Mouse (Mus musculus): ENCODE measurements around the gene Mrps25. TPM values are rescaled to one million over a fixed set of nuclear protein-coding genes. Genes with fewer than 3 reads are reported as not detected.

Gene Mrps25
- polyA plus RNA-seq, 1 experiment from 2014 or later = 89.2 TPM

DNA sequence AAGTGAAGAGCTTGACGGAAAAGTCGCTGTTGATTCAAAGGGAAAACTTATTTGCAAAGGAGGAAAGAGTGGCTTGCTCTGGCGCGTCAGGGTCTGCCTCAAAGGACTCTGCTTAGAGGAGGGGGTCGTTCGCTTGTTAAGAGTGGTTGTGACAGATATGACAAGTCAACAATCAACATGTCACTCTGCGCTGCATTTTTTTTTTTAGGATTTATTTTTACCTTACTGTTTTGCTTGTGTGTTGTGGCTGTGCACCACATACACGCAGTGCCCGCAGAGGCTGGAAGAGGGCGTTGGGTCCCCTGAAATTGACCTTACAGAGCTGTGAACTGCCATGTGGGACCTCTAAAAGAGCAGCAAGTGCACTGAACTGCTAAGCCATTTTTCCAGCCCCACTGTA lies 345 bp upstream of the Mrps25 start:
- peaks cover 14% of the 10 kb centered on the region for H3K4me1 ChIP-seq
- no peak overlapping the region for H3K27ac ChIP-seq
- peaks cover 64% of the 10 kb centered on the region for H3K36me3 ChIP-seq
- H3K4me3 ChIP-seq = peak overlapping the region; percentile 83
- peaks cover 6% of the 10 kb centered on the region; the same call in 1 of the 2 replicates for H3K9me3 ChIP-seq
- ATAC-seq (ENCODE audit: low FRiP score, low read depth) = peak; percentile 57; the same call in 1 of the 2 replicates
- H3K27me3 ChIP-seq = no peaks in the 10 kb centered on the region
- peak overlapping the region; percentile 80 for H3K4me2 ChIP-seq (replicated peaks)
- H3K9ac ChIP-seq = peak overlapping the region; percentile 83
- WGBS = 7% methylated on average over 10 of the region's 10 CpGs

DNA sequence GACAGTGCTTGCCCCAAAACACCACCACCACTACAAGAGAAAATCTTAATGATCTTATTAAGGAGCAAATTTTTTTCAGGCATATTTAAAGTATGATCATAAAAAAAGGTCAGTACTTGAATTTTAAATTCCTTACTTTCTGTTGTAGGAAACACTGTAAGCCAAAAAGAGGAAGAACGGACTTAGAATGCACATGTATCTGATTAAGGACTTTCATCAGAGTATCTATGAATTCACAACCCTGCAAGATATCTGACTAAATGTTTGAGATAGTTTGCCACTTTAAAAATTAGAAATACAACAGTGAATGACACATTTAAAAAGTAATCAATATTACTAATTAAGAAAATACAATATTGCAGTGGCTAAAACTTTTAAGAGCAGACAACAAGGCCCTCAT lies 7.4 kb downstream of the Mrps25 start:
- H3K9ac ChIP-seq = no peak overlapping the region
- no peaks in the 10 kb centered on the region for H3K27me3 ChIP-seq
- no peaks in the 10 kb centered on the region for H3K4me1 ChIP-seq
- WGBS = 85% methylated on average over 1 of the region's 1 CpGs
- H3K36me3 ChIP-seq = peaks cover 85% of the 10 kb centered on the region
- no peak overlapping the region for H3K27ac ChIP-seq
- peaks cover 13% of the 10 kb centered on the region; the same call in 1 of the 2 replicates for H3K9me3 ChIP-seq
- ATAC-seq (ENCODE audit: low FRiP score, low read depth) = no peak
- no peak overlapping the region for H3K4me2 ChIP-seq (replicated peaks)
- no peak overlapping the region for H3K4me3 ChIP-seq

DNA sequence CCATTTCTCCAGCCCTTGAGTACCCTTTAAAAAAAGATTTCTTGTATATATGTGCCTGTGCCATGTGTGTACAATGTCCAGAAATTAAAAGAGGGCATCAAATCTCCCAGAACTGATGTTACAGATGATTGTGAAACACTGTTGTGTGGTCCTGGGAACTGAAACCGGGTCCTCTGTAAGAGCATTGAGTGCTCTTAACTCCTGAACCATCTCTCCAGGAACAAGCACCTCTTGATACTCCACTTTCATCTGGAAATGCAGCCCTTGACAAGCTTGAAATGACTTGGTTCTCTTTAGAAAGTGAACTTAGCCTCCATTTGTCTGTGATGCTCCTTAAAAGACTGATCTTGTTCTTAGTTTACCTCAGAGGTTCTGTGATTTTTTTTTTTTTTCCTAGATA lies 21.1 kb downstream of the Mrps25 start:
- peaks cover 94% of the 10 kb centered on the region for H3K36me3 ChIP-seq

DNA sequence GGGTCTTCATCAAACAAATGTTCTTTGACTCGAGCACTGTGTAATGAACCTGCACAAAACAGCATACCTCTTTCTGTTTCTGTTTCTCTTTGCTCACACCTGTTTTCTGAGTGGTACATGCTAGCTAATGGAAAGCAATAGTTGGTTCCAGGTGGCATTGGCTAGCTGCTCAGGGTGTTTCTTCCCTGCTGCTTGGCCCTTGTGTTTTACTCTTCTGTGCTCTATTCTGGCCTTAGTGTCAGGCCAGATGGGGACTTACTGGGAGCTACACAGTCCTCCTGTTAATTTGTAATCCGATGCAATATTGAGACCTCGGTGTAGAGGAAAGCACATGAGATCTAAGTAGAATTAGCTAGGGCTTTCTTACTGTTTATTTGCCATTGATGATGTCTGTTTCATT lies 25.0 kb downstream of the Mrps25 start:
- Histone ChIP-seq H3K4me3 (no peak overlapping the region), H3K9me3 (no peaks in the 10 kb centered on the region), H3K4me2 (replicated peaks) (no peak overlapping the region), H3K27me3 (no peaks in the 10 kb centered on the region), H3K36me3 (peaks cover 99% of the 10 kb centered on the region), H3K27ac (no peak overlapping the region), H3K9ac (no peak overlapping the region), H3K4me1 (no peaks in the 10 kb centered on the region)
- 88% methylated on average over 3 of the region's 3 CpGs for WGBS
- no peak for ATAC-seq (ENCODE audit: low FRiP score, low read depth)

More for the DNA sequence above, 21.1 kb downstream of the Mrps25 start:
- H3K4me1 ChIP-seq = no peaks in the 10 kb centered on the region
- H3K4me3 ChIP-seq = no peak overlapping the region
- H3K9me3 ChIP-seq = no peaks in the 10 kb centered on the region
- H3K9ac ChIP-seq = no peak overlapping the region
- WGBS = 88% methylated on average over 1 of the region's 1 CpGs
- no peak overlapping the region for H3K27ac ChIP-seq
- no peak overlapping the region for H3K4me2 ChIP-seq (replicated peaks)
- H3K27me3 ChIP-seq = no peaks in the 10 kb centered on the region
- no peak for ATAC-seq (ENCODE audit: low FRiP score, low read depth)

DNA sequence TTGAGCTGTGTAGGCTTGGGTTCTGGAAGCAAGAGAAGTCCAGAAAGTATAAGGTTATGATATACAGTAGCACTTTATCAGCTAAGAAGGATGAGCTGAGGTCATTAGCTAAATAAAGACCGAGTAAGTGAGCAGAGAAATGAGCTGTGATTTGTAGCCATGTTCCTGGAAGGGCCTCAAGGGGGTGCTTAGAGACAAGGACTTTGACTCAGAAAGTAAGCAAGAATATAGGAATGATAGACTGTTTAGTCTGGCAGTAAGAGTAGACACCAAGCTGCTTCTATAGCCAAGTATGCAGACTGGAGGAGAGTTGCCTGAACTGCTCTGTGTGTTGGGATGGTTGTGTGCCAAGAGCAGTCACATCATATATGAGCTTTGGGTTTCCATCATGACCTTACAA lies 30.1 kb downstream of the Mrps25 start:
- Histone ChIP-seq H3K4me3 (no peak overlapping the region), H3K4me2 (replicated peaks) (no peak overlapping the region), H3K36me3 (peaks cover 90% of the 10 kb centered on the region), H3K27ac (no peak overlapping the region), H3K9ac (no peak overlapping the region), H3K9me3 (no peaks in the 10 kb centered on the region), H3K27me3 (no peaks in the 10 kb centered on the region), H3K4me1 (no peaks in the 10 kb centered on the region)
- WGBS = 85% methylated on average over 1 of the region's 1 CpGs
- no peak for ATAC-seq (ENCODE audit: low FRiP score, low read depth)

DNA sequence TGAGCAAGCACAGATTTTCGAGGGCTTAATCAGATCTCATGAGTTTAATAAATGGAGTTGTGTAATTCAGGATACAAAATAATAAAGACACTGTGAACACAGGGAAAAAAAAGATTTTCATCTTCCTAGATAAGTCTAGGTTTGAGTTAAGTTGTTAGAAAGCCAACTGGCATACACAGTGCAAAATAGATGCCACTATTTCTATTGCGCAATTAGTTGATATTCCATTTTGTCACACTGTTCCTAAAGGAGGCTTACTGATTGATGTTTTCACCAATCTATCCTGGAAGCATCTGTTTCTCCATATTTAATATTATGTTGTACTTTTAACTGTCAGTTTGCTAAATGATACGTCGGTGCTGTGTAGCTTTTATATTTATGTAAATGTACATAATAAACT lies 38.0 kb downstream of the Mrps25 start:
- no peaks in the 10 kb centered on the region for H3K9me3 ChIP-seq
- no peaks in the 10 kb centered on the region for H3K4me1 ChIP-seq
- ATAC-seq (ENCODE audit: low FRiP score, low read depth) = no peak
- peaks cover 57% of the 10 kb centered on the region for H3K36me3 ChIP-seq
- 95% methylated on average over 4 of the region's 4 CpGs for WGBS
- no peak overlapping the region for H3K4me2 ChIP-seq (replicated peaks)
- no peak overlapping the region for H3K4me3 ChIP-seq
- H3K9ac ChIP-seq = no peak overlapping the region
- H3K27me3 ChIP-seq = no peaks in the 10 kb centered on the region
- no peak overlapping the region for H3K27ac ChIP-seq

DNA sequence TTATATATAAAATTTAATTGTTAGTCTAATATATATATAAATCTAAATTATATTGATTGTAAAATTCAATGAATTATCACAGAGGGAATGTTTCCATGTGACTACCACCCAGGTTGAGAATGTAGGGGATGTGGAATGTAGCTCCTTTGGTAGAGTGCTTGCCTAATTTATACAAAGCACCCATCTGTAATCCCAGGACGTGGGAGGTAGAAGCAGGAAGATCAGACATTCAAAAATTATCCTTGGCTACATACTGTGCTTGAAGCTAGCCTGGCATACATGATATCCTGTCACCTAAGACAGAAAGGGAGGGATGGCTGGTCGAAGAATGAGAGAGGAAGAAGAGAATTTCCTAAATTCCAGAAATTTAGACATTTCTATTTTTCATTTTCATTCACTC lies 47.5 kb downstream of the Mrps25 start:
- Histone ChIP-seq H3K36me3 (peaks cover 17% of the 10 kb centered on the region), H3K27ac (no peak overlapping the region)
- 82% methylated on average over 2 of the region's 2 CpGs for WGBS

DNA sequence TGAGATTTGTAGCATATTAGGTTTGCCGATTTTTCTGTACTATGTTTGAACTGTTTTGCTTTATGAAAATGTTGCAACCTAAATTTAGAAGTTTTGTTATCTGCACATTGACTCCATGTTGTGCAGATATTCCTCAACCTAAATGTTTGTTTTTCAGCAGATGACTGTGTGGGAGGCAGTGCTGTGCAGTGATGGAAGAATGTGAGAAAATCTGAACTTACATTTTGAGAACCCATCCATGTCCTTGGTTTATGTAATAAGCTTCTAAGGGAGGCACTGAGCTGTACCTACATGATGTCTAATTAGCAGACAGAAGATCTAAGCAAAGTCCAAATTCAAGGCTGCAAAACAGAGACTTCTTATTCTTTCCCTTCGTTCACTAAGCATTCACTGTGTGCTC lies 50.2 kb downstream of the Mrps25 start:
- WGBS = 96% methylated on average over 2 of the region's 2 CpGs
- ATAC-seq (ENCODE audit: low FRiP score, low read depth) = no peak
- no peaks in the 10 kb centered on the region for H3K9me3 ChIP-seq

More for the DNA sequence above, 47.5 kb downstream of the Mrps25 start:
- Histone ChIP-seq H3K4me3 (no peak overlapping the region), H3K9ac (no peak overlapping the region), H3K4me1 (no peaks in the 10 kb centered on the region), H3K9me3 (no peaks in the 10 kb centered on the region), H3K4me2 (replicated peaks) (no peak overlapping the region), H3K27me3 (no peaks in the 10 kb centered on the region)
- ATAC-seq (ENCODE audit: low FRiP score, low read depth) = no peak

DNA sequence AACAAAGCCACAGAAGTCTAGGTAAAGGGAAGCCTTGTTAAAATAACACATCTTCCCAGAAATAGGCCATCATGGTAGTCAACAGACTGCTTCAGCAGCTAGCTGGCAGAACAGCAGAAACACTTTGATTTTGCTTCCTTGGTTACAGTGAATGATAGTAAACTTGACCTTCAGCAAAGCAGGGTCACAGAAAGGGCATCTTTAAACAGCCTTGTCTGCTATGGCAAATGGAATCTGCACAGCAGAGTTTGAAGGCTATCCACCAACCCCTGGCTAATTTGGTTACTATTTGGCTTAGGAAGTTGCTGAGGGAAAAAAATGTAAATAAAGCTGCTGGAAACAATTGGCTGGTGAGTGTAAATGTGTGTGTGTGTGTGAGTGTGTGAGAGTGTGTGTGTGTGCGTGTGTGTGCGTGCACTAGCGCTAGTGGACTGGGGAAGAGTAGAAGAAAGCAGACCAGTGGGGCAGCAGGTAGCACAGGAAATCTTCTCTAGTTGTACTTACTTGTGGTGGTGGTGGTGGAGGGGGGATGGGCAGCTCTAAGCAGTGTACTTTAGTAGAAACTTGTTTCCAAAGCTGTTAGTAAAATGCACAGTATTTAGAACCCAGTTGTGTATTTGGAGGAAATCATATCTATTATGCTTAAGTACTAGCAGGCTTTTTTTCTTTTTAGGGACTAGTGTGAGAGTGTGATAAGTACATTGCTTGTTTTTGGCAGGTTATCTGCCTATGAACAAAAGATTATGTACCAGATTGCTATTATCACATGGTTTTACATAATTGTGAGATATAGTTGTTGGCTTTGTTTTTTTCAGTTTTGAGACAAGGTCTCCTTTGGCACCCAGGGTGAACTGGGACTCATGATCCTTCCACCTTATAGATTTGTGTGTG lies 51.6 kb downstream of the Mrps25 start:
- H3K36me3 ChIP-seq = peaks cover 8% of the 10 kb centered on the region; the same call in 1 of the 2 replicates
- WGBS = 94% methylated on average over 3 of the region's 3 CpGs

More for the DNA sequence above, 50.2 kb downstream of the Mrps25 start:
- Histone ChIP-seq H3K4me3 (no peak overlapping the region), H3K27me3 (no peaks in the 10 kb centered on the region), H3K36me3 (peaks cover 8% of the 10 kb centered on the region; the same call in 1 of the 2 replicates), H3K4me2 (replicated peaks) (no peak overlapping the region), H3K27ac (no peak overlapping the region), H3K9ac (no peak overlapping the region), H3K4me1 (no peaks in the 10 kb centered on the region; the same call in 1 of the 2 replicates)

DNA sequence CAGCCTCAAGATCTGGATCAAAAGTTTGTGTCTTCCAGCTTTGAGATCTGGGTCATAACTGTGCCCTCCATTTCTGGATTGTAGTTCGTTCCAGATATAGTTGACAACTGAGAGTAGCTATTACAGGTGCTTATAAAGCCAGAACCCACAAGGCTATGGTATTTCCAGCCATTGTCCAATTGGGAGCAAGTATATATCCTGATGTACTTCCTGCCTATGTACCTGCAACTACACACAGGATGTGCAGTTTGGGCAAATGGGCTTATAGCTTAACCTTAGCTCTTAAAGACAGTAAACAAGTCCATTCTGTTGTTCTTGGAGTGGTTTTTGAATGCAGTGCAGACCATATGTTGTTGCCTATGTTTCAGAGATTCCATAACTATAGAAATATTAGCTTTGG lies 52.4 kb downstream of the Mrps25 start:
- no peak overlapping the region for H3K27ac ChIP-seq
- WGBS = 90% methylated on average over 1 of the region's 1 CpGs
- H3K36me3 ChIP-seq = peaks cover 8% of the 10 kb centered on the region; the same call in 1 of the 2 replicates
- no peak overlapping the region for H3K9ac ChIP-seq
- no peaks in the 10 kb centered on the region; the same call in 1 of the 2 replicates for H3K4me1 ChIP-seq
- no peaks in the 10 kb centered on the region for H3K27me3 ChIP-seq
- no peak overlapping the region for H3K4me3 ChIP-seq
- no peak overlapping the region for H3K4me2 ChIP-seq (replicated peaks)
- no peak for ATAC-seq (ENCODE audit: low FRiP score, low read depth)
- H3K9me3 ChIP-seq = no peaks in the 10 kb centered on the region

More for the DNA sequence above, 51.6 kb downstream of the Mrps25 start:
- no peak for ATAC-seq (ENCODE audit: low FRiP score, low read depth)
- Histone ChIP-seq H3K4me1 (no peaks in the 10 kb centered on the region; the same call in 1 of the 2 replicates), H3K27me3 (no peaks in the 10 kb centered on the region), H3K4me3 (no peak overlapping the region), H3K27ac (no peak overlapping the region), H3K9me3 (no peaks in the 10 kb centered on the region), H3K4me2 (replicated peaks) (no peak overlapping the region), H3K9ac (no peak overlapping the region)

DNA sequence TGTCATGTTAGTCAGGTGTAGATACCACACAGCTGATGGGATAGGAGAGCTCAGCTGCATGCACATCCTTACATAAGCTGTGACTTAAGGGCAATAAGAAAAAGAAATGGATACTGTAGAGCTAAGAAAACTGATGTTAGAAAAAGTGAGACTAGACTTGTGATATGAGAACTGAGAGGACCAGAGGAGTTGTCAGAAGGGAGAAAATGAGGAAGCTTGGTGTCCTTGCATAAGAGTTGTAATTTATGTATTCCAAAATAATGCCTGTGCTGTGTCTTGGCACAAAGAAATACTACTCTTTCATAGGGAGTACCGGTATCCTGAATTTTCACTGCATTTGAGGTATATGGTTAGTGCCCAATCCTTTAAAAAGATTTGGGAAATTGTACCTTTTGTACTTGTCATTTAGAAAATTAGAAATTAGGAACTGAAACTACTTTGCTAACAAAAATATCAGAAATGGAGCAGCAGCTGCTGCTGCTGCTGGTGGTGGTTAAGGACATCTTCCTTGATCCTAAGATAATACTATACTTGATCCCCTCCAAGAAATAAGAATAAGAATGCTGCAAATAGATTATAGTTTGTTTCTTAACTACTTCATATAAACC lies 56.9 kb downstream of the Mrps25 start:
- Histone ChIP-seq H3K4me2 (replicated peaks) (no peak overlapping the region), H3K9ac (no peak overlapping the region), H3K9me3 (no peaks in the 10 kb centered on the region), H3K27me3 (no peaks in the 10 kb centered on the region), H3K4me3 (no peak overlapping the region), H3K27ac (no peak overlapping the region), H3K36me3 (peaks cover 6% of the 10 kb centered on the region), H3K4me1 (no peaks in the 10 kb centered on the region; the same call in 1 of the 2 replicates)
- no peak for ATAC-seq (ENCODE audit: low FRiP score, low read depth)
- WGBS = 94% methylated on average over 1 of the region's 1 CpGs

DNA sequence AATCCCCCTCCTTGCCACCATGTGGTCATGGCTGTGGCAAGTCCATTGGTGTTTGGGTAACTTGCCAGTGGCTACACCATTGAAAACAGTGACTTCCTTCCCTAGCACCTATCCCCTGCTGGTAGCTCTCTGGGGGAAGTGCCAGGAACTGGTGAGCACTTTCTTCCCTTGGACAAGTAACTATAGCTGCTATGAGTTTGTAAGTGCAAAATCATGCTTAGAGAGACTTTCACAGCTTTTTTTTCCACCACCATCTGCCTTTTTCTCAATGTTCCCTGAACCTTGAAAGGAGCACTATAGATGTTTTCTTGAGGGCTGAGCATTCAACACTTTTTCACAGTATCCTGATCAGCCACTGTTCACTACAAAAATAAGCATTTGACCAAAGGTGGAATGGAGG lies 59.3 kb downstream of the Mrps25 start:
- no peaks in the 10 kb centered on the region for H3K27me3 ChIP-seq
- ATAC-seq (ENCODE audit: low FRiP score, low read depth) = no peak

More for the DNA sequence above, 59.3 kb downstream of the Mrps25 start:
- Histone ChIP-seq H3K4me1 (no peaks in the 10 kb centered on the region), H3K4me3 (no peak overlapping the region), H3K27ac (no peak overlapping the region), H3K9ac (no peak overlapping the region), H3K4me2 (replicated peaks) (no peak overlapping the region), H3K9me3 (no peaks in the 10 kb centered on the region), H3K36me3 (peaks cover 6% of the 10 kb centered on the region)
